Mouse (Mus musculus): ENCODE results near the gene Cd47.

Cd47 gene

GRCm38 (mm10) chr16:49933274-49933673, 132.9 kb downstream of the Cd47 start:
- H3K9me3 ChIP-seq (ENCODE audit: low read length) = no peaks in the 10 kb centered on the region
- no peaks in the 10 kb centered on the region for H3K36me3 ChIP-seq (ENCODE audit: insufficient read depth, low read length)
- H3K4me1 ChIP-seq (replicated peaks; ENCODE audit: low read depth, low read length) = no peaks in the 10 kb centered on the region
- no peak overlapping the region for H3K4me3 ChIP-seq (replicated peaks; ENCODE audit: low read length)
- H3K27me3 ChIP-seq (ENCODE audit: insufficient read depth, low read length) = no peaks in the 10 kb centered on the region
- TF ChIP-seq CTCF (conservative IDR thresholded peaks at IDR 0.05; ENCODE audit: low read length) (no peak), POU5F1 (IDR thresholded peaks at IDR 0.05; ENCODE audit: borderline replicate concordance, low read length) (no peak), NANOG (IDR thresholded peaks at IDR 0.05; ENCODE audit: borderline replicate concordance, low read length) (no peak)

GRCm38 (mm10) chr16:49936008-49936443, 135.7 kb downstream of the Cd47 start:
- Histone ChIP-seq H3K4me1 (replicated peaks; ENCODE audit: low read depth, low read length) (no peaks in the 10 kb centered on the region), H3K4me3 (replicated peaks; ENCODE audit: low read length) (no peak overlapping the region), H3K27me3 (ENCODE audit: insufficient read depth, low read length) (no peaks in the 10 kb centered on the region), H3K9me3 (ENCODE audit: low read length) (peaks cover 3% of the 10 kb centered on the region; the same call in 1 of the 2 replicates), H3K36me3 (ENCODE audit: insufficient read depth, low read length) (no peaks in the 10 kb centered on the region)
- TF ChIP-seq POU5F1 (IDR thresholded peaks at IDR 0.05; ENCODE audit: borderline replicate concordance, low read length) (no peak), NANOG (IDR thresholded peaks at IDR 0.05; ENCODE audit: borderline replicate concordance, low read length) (no peak), CTCF (conservative IDR thresholded peaks at IDR 0.05; ENCODE audit: low read length) (no peak)

GRCm38 (mm10) chr16:49936793-49937192, 136.5 kb downstream of the Cd47 start:
- no peaks in the 10 kb centered on the region for H3K27me3 ChIP-seq (ENCODE audit: insufficient read depth, low read length)
- H3K4me1 ChIP-seq (replicated peaks; ENCODE audit: low read depth, low read length) = no peaks in the 10 kb centered on the region
- TF ChIP-seq CTCF (conservative IDR thresholded peaks at IDR 0.05; ENCODE audit: low read length) (no peak), NANOG (IDR thresholded peaks at IDR 0.05; ENCODE audit: borderline replicate concordance, low read length) (no peak), POU5F1 (IDR thresholded peaks at IDR 0.05; ENCODE audit: borderline replicate concordance, low read length) (no peak)
- no peaks in the 10 kb centered on the region for H3K36me3 ChIP-seq (ENCODE audit: insufficient read depth, low read length)
- H3K4me3 ChIP-seq (replicated peaks; ENCODE audit: low read length) = no peak overlapping the region
- peaks cover 3% of the 10 kb centered on the region; the same call in 1 of the 2 replicates for H3K9me3 ChIP-seq (ENCODE audit: low read length)

GRCm38 (mm10) chr16:49937218-49938165, 137.2 kb downstream of the Cd47 start:
- peaks cover 3% of the 10 kb centered on the region; the same call in 1 of the 2 replicates for H3K9me3 ChIP-seq (ENCODE audit: low read length)
- no peaks in the 10 kb centered on the region for H3K27me3 ChIP-seq (ENCODE audit: insufficient read depth, low read length)
- no peak overlapping the region for H3K4me3 ChIP-seq (replicated peaks; ENCODE audit: low read length)
- TF ChIP-seq CTCF (conservative IDR thresholded peaks at IDR 0.05; ENCODE audit: low read length) (no peak), NANOG (IDR thresholded peaks at IDR 0.05; ENCODE audit: borderline replicate concordance, low read length) (no peak), POU5F1 (IDR thresholded peaks at IDR 0.05; ENCODE audit: borderline replicate concordance, low read length) (no peak)
- no peaks in the 10 kb centered on the region for H3K36me3 ChIP-seq (ENCODE audit: insufficient read depth, low read length)
- no peaks in the 10 kb centered on the region for H3K4me1 ChIP-seq (replicated peaks; ENCODE audit: low read depth, low read length)

- H3K4me1 ChIP-seq (replicated peaks; ENCODE audit: low read depth, low read length) = no peaks in the 10 kb centered on the region
- peaks cover 3% of the 10 kb centered on the region; the same call in 1 of the 2 replicates for H3K9me3 ChIP-seq (ENCODE audit: low read length)
- no peaks in the 10 kb centered on the region for H3K27me3 ChIP-seq (ENCODE audit: insufficient read depth, low read length)
- no peak for TF ChIP-seq NANOG (IDR thresholded peaks at IDR 0.05; ENCODE audit: borderline replicate concordance, low read length)
- TF ChIP-seq POU5F1 (IDR thresholded peaks at IDR 0.05; ENCODE audit: borderline replicate concordance, low read length) = no peak
- TF ChIP-seq CTCF (conservative IDR thresholded peaks at IDR 0.05; ENCODE audit: low read length) = no peak
- H3K36me3 ChIP-seq (ENCODE audit: insufficient read depth, low read length) = no peaks in the 10 kb centered on the region
- H3K4me3 ChIP-seq (replicated peaks; ENCODE audit: low read length) = no peak overlapping the region
Observed at GRCm38 (mm10) chr16:49938483-49939301, 138.4 kb downstream of the Cd47 start.

GRCm38 (mm10) chr16:49939376-49939775, 139.0 kb downstream of the Cd47 start:
- TF ChIP-seq NANOG (IDR thresholded peaks at IDR 0.05; ENCODE audit: borderline replicate concordance, low read length) = no peak
- no peak for TF ChIP-seq POU5F1 (IDR thresholded peaks at IDR 0.05; ENCODE audit: borderline replicate concordance, low read length)
- TF ChIP-seq CTCF (conservative IDR thresholded peaks at IDR 0.05; ENCODE audit: low read length) = no peak

GRCm38 (mm10) chr16:49940473-49940872, 140.1 kb downstream of the Cd47 start:
- Histone ChIP-seq H3K4me3 (replicated peaks; ENCODE audit: low read length) (no peak overlapping the region), H3K4me1 (replicated peaks; ENCODE audit: low read depth, low read length) (no peaks in the 10 kb centered on the region), H3K36me3 (ENCODE audit: insufficient read depth, low read length) (no peaks in the 10 kb centered on the region), H3K9me3 (ENCODE audit: low read length) (peaks cover 3% of the 10 kb centered on the region; the same call in 1 of the 2 replicates), H3K27me3 (ENCODE audit: insufficient read depth, low read length) (no peaks in the 10 kb centered on the region)
- TF ChIP-seq CTCF (conservative IDR thresholded peaks at IDR 0.05; ENCODE audit: low read length) = no peak
- no peak for TF ChIP-seq POU5F1 (IDR thresholded peaks at IDR 0.05; ENCODE audit: borderline replicate concordance, low read length)
- TF ChIP-seq NANOG (IDR thresholded peaks at IDR 0.05; ENCODE audit: borderline replicate concordance, low read length) = no peak

More at GRCm38 (mm10) chr16:49939376-49939775, 139.0 kb downstream of the Cd47 start:
- peaks cover 3% of the 10 kb centered on the region; the same call in 1 of the 2 replicates for H3K9me3 ChIP-seq (ENCODE audit: low read length)
- no peaks in the 10 kb centered on the region for H3K27me3 ChIP-seq (ENCODE audit: insufficient read depth, low read length)
- H3K4me3 ChIP-seq (replicated peaks; ENCODE audit: low read length) = no peak overlapping the region
- H3K36me3 ChIP-seq (ENCODE audit: insufficient read depth, low read length) = no peaks in the 10 kb centered on the region
- no peaks in the 10 kb centered on the region for H3K4me1 ChIP-seq (replicated peaks; ENCODE audit: low read depth, low read length)

- H3K27me3 ChIP-seq (ENCODE audit: insufficient read depth, low read length) = no peaks in the 10 kb centered on the region
- no peak overlapping the region for H3K4me3 ChIP-seq (replicated peaks; ENCODE audit: low read length)
- peaks cover 3% of the 10 kb centered on the region; the same call in 1 of the 2 replicates for H3K9me3 ChIP-seq (ENCODE audit: low read length)
- H3K4me1 ChIP-seq (replicated peaks; ENCODE audit: low read depth, low read length) = no peaks in the 10 kb centered on the region
- no peak for TF ChIP-seq NANOG (IDR thresholded peaks at IDR 0.05; ENCODE audit: borderline replicate concordance, low read length)
- TF ChIP-seq POU5F1 (IDR thresholded peaks at IDR 0.05; ENCODE audit: borderline replicate concordance, low read length) = no peak
- no peak for TF ChIP-seq CTCF (conservative IDR thresholded peaks at IDR 0.05; ENCODE audit: low read length)
- no peaks in the 10 kb centered on the region for H3K36me3 ChIP-seq (ENCODE audit: insufficient read depth, low read length)
Observed at GRCm38 (mm10) chr16:49941031-49941430, 140.7 kb downstream of the Cd47 start.

All from E14TG2a.4 (cell line).